Mouse (Mus musculus): ENCODE data around the gene Exoc6b. TPM values are rescaled to one million over a fixed set of nuclear protein-coding genes. Genes with fewer than 3 reads are reported as not detected.

The Exoc6b gene
- total RNA-seq, 2 experiments from 2014 or later, result 9.8 to 11.7 TPM

DNA sequence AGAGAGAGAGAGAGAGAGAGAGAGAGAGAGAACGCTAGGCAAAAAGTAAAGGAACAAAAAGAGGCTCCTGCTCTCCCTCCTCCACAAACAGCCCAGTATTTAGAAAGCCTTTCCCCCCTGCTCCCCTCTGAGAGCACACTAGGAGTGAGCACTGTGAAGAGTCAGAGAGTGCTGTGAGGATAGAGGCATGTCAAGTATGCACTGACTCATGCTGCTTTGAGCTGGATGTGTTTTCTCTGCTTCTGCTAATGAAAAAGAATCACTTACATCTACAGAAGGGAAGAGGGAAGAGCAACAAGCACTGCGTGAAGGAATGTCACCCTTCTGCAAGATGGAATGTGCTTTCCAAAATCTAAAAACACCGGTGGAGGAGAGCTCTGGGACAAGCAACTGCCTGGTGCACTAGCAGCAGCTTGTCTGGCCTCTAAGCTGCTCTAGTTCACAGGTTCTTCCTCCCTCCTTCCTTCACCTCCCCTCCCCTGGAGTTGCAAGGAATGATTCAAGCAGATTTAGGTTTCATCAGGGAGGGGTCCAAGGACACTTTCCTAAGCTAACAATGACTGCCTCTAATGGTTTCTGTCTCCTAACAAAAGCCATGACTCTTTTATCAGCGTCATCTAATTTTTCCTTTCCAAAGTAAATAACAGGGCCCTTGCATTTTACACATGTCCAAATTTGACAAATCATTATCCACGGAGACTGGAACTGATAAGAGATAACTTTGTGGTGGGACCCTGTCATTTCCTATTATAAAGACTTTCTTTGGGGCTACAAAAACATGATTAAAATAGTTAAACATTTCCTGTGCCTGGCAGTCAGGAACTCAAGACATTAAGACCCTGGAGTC, 176.2 kb downstream of the Exoc6b start:
- DNase-seq, result no peak
- intact Hi-C loops (cut with DNase I; ENCODE audit: low total_unique reads), result no loop called here

- intact Hi-C loops (cut with DNase I; ENCODE audit: low total_unique reads), result no loop called here
- DNase-seq, result no peak
Measured at GRCm38 (mm10) chr6:84886551-84886950, 182.8 kb downstream of the Exoc6b start.

DNA sequence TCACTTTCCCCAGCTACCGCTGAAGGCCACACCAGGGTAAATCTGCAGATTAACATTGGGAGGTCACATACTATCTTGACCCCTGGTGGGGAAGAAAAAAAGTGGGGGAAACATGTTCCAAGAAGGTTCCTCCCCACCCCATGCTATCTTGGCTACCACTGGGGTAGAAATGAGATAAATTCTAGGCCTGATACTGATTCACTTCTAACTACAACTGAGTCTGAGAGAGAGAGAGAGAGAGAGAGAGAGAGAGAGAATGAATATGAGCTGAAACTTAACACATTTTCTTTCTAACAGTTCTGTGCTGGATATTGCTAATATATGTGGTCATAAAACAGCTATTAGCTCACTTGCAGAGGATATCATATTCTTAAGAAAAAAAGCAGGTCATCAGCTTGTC, 184.2 kb downstream of the Exoc6b start:
- intact Hi-C loops (cut with DNase I; ENCODE audit: low total_unique reads), result no loop called here
- DNase-seq, result no peak

- intact Hi-C loops (cut with DNase I; ENCODE audit: low total_unique reads), result no loop called here
- DNase-seq, result no peak
Measured at GRCm38 (mm10) chr6:84883720-84884119, 185.6 kb downstream of the Exoc6b start.

GRCm38 (mm10) chr6:84882663-84883517, 186.4 kb downstream of the Exoc6b start:
- DNase-seq, result no peak

GRCm38 (mm10) chr6:84875869-84876268, 193.4 kb downstream of the Exoc6b start:
- intact Hi-C loops (cut with DNase I; ENCODE audit: low total_unique reads), result no loop called here
- DNase-seq, result no peak

More at GRCm38 (mm10) chr6:84882663-84883517, 186.4 kb downstream of the Exoc6b start:
- intact Hi-C loops (cut with DNase I; ENCODE audit: low total_unique reads), result no loop called here

GRCm38 (mm10) chr6:84867114-84867513, 202.2 kb downstream of the Exoc6b start:
- intact Hi-C loops (cut with DNase I; ENCODE audit: low total_unique reads), result no loop called here
- no peak for DNase-seq

DNA sequence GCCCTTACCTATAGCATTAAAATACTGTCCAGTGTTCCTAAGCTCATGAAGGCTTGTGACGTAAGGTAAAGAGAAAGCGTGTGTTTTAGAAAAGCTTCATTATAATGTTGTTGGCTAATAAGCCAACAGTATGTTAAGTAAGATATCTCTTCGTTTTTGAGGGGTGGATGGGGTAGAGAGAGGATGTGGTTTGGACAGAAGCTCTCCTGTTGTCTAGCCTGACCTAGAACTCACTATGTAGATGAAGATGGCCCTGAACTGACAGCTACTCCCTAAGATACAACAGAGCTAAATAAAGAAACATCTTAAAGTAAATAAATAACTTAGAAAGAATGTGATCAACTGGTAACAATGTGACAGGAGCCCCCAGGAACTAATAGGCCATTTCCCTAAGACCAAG, 204.7 kb downstream of the Exoc6b start:
- intact Hi-C loops (cut with DNase I; ENCODE audit: low total_unique reads), result no loop called here
- DNase-seq, result no peak

- intact Hi-C loops (cut with DNase I; ENCODE audit: low total_unique reads), result no loop called here
- DNase-seq, result no peak
Measured at GRCm38 (mm10) chr6:84863816-84864375, 205.4 kb downstream of the Exoc6b start.

- DNase-seq, result no peak
- intact Hi-C loops (cut with DNase I; ENCODE audit: low total_unique reads), result no loop called here
Measured at GRCm38 (mm10) chr6:84845665-84846064, 223.6 kb downstream of the Exoc6b start.

DNA sequence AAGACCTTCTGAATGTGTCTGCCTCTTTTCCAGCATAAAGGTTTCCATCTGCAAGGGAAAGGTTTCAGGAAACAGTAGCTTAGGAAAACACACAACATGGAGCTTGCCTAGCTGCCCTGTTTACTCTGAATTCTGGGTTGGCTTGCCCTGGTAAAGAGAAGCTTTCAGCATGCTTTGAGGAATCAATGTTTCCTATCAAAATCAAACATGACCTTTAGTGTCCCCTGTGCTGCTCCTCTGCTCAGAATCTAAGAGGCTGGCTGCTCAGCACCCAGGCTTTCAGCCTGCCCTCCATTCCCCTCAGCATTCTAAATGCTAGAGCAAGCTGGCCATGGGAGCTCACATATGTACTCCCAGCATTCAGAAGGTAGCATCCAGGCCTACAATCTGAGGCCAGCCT, 228.2 kb downstream of the Exoc6b start:
- intact Hi-C loops (cut with DNase I; ENCODE audit: low total_unique reads), result no loop called here
- DNase-seq, result no peak

GRCm38 (mm10) chr6:84807546-84807945, 261.8 kb downstream of the Exoc6b start:
- intact Hi-C loops (cut with DNase I; ENCODE audit: low total_unique reads), result no loop called here

GRCm38 (mm10) chr6:84806132-84806730, 263.1 kb downstream of the Exoc6b start:
- DNase-seq, result no peak
- intact Hi-C loops (cut with DNase I; ENCODE audit: low total_unique reads), result no loop called here

More at GRCm38 (mm10) chr6:84807546-84807945, 261.8 kb downstream of the Exoc6b start:
- no peak for DNase-seq

- DNase-seq, result no peak
- intact Hi-C loops (cut with DNase I; ENCODE audit: low total_unique reads), result no loop called here
Measured at GRCm38 (mm10) chr6:84798736-84799135, 270.6 kb downstream of the Exoc6b start.

DNA sequence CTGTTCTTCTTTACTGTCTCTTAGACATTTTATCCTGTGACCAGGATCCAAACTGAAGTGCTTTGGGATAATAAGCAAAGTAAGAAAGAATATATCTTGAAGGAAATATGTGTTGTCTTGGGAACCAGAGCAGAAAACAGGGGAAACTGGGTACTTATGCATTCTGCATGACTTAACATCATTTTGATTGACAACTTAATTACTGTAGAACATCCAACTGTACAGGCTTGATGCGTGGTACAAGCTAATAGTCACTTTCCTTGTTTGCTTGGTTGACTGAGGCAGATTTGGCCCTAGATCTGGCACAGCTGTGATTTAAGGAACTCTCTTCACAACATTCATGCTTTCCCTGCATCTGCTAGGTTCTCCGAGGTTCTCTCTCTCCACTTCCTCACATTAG, 285.3 kb downstream of the Exoc6b start:
- DNase-seq, result no peak
- intact Hi-C loops (cut with DNase I; ENCODE audit: low total_unique reads), result no loop called here

DNA sequence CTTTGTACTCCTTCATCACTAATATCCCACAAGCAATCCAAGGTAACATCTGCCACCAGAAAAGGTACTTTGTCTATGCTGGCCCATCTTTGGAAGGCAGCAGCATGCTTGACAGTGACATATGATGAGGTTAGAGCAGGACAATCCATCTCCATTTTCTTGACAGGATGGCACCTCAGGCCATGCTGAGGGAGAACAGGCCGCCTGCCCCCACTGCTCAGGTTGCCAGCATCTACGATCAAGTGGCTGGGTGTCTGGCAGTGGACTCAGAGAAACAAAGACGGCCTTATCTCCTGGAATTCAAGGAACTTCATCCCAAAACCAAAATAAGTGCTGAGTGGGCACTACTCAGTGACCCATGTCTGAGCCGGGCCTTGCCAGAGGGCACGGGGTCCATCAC, 289.3 kb downstream of the Exoc6b start:
- DNase-seq, result no peak
- intact Hi-C loops (cut with DNase I; ENCODE audit: low total_unique reads), result no loop called here

DNA sequence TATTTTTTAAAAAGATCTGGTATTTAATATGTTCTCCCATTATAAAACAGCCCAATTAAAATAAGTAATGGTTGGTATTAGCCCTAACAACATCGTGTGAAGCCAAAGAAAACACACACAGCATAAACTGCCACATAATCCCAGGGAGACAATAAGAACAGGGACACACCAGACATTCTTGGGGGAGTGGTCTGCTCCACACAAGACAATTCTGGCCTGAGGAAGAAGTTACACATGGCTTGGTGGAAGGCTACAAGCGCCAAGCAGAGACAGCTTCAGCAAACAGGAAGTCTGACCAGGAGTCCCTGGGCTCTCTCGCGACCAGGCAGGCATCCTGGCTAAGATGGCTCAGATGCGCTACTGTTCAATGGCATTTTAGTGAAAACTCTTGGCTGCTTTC, 290.3 kb downstream of the Exoc6b start:
- intact Hi-C loops (cut with DNase I; ENCODE audit: low total_unique reads), result no loop called here
- no peak for DNase-seq

- no peak for DNase-seq
- intact Hi-C loops (cut with DNase I; ENCODE audit: low total_unique reads), result no loop called here
Measured at GRCm38 (mm10) chr6:84775908-84776307, 293.4 kb downstream of the Exoc6b start.

DNA sequence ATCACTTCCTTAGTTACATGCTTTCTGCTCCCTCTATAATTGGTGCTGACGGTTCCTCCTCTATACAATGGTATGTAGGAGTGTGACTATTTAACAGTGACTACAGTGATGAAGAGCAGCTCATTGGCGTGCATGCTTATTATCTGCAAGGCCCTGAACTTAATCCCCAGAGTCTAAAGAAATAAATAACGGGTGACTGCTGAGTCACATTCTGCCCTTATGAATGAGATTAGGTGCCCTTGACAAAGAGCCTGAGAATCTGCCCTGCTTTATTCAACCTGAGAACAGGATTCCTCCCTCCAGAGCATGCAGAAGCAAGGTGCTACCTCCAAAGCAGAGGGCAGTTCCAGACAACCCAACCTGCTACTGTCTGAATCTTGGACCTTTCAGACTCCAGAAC, 314.0 kb downstream of the Exoc6b start:
- intact Hi-C loops (cut with DNase I; ENCODE audit: low total_unique reads), result no loop called here
- no peak for DNase-seq
